Mouse (Mus musculus) heart, postnatal 0 days (tissue): Measurements from ENCODE around the gene Klk1. TPM values are rescaled to one million over a fixed set of nuclear protein-coding genes. Genes with fewer than 3 reads are reported as not detected.

Source experiments
- ATAC-seq: fragments of 200-750 bp; cut with Nextera tagmentation; 2 replicates; pipeline ENCODE4 v1.8.0; 2017; ENCODE audit warnings: low read depth, moderate number of reproducible peaks, moderate library complexity; ENCODE audit not compliant: insufficient read depth
- DNase-seq: peaks from one replicate; pipeline ENCODE4 v3.0.0-alpha.2; 2016; ENCODE audit warnings: low spot score
- H3K27ac ChIP-seq: fragments of 300-500 bp; sonication (generic); 2 replicates; pipeline ENCODE4 v1.5.1; 2014; ENCODE audit warnings: low read depth, mild to moderate bottlenecking
- H3K27me3 ChIP-seq: fragments of 300-500 bp; sonication (generic); 2 replicates; pipeline ENCODE4 v1.6.1; 2014; ENCODE audit warnings: low read length, mixed read lengths; ENCODE audit not compliant: control insufficient read depth, insufficient read depth
- H3K36me3 ChIP-seq: fragments of 300-500 bp; sonication (generic); replicated peaks from 2 replicates; pipeline ENCODE4 v1.6.1; 2014; ENCODE audit warnings: low read length, mixed read lengths; ENCODE audit not compliant: control insufficient read depth, insufficient read depth
- H3K4me1 ChIP-seq: fragments of 300-500 bp; sonication (generic); 2 replicates; pipeline ENCODE4 v1.6.1; 2014; ENCODE audit warnings: antibody characterized with exemption; ENCODE audit not compliant: control insufficient read depth, insufficient read depth
- H3K4me2 ChIP-seq: fragments of 300-500 bp; sonication (generic); 2 replicates; pipeline ENCODE4 v1.6.1; 2014; ENCODE audit warnings: low read depth, mild to moderate bottlenecking, low read length, moderate library complexity
- H3K4me3 ChIP-seq: fragments of 300-500 bp; sonication (generic); 2 replicates; pipeline ENCODE4 v1.5.1; 2014; ENCODE audit warnings: low read depth, low read length
- H3K9ac ChIP-seq: fragments of 300-500 bp; sonication (generic); replicated peaks from 2 replicates; pipeline ENCODE4 v1.6.1; 2014; ENCODE audit warnings: low read depth, low read length, mixed read lengths
- H3K9me3 ChIP-seq: fragments of 300-500 bp; sonication (generic); replicated peaks from 2 replicates; pipeline ENCODE4 v1.6.1; 2016; ENCODE audit warnings: low read length; ENCODE audit not compliant: control insufficient read depth
- CTCF ChIP-seq: IDR thresholded peaks from 2 replicates; pipeline ENCODE4 v1.5.1; 2016; ENCODE audit warnings: antibody characterized with exemption, control low read depth, low read depth
- EP300 ChIP-seq: IDR thresholded peaks from 2 replicates; pipeline ENCODE4 v1.6.1; 2016; ENCODE audit warnings: antibody characterized with exemption, low read depth
- WGBS: fragments of 180-500 bp; shearing (Covaris S2); extraction: QIAGEN DNeasy Blood & Tissue Kit; methylation state at CpG from one replicate; pipeline ENCODE4 v1.1.7; 2014; 5-methylcytosine and 5-hydroxymethylcytosine counted together
- polyA plus RNA-seq: library from polyadenylated mRNA; unstranded; fragments of >200 nt; fragmentation: Nextera tagmentation; extraction: Ambion mirVana; gene quantifications from 2 replicates; pipeline ENCODE4 v1.2.1, GENCODE M21; 2015
- total RNA-seq: library from RNA; depleted of rRNA; stranded (reverse); fragments of >200 nt; gene quantifications from 2 replicates; pipeline ENCODE4 v1.2.3, GENCODE M21; 2014; ENCODE audit warnings: low replicate concordance

Klk1 gene
- total and polyA plus RNA-seq, 2 experiments from 2014 or later, result not detected

DNA sequence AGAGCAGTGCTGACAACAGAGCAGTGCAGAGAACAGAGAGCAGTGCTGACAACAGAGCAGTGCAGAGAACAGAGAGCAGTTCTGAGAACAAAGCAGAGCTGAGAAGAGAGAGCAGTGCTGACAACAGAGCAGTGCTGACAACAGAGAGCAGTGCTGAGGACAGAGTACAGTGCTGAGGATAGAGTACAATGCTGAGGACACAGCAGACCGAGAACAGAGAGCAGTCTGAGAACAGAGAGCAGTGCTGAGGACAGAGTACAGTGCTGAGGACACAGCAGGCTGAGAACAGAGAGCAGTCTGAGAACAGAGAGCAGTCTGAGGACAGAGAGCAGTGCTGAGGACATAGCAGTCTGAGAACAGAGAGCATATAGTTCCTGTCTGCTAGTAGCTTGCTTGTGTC, 15.6 kb downstream of the Klk1 start:
- no peak for ATAC-seq
- WGBS, result 24% methylated on average over 1 of the region's 1 CpGs
- Histone ChIP-seq H3K9me3 (no peaks in the 10 kb centered on the region), H3K27ac (no peak overlapping the region), H3K9ac (no peak overlapping the region), H3K4me2 (no peak overlapping the region), H3K36me3 (no peaks in the 10 kb centered on the region), H3K4me1 (peaks cover 2% of the 10 kb centered on the region; the same call in 1 of the 2 replicates), H3K4me3 (no peak overlapping the region), H3K27me3 (no peaks in the 10 kb centered on the region)
- no peak for DNase-seq
- TF ChIP-seq CTCF (no peak), EP300 (no peak)

GRCm38 (mm10) chr7:44241163-44241562, 16.0 kb downstream of the Klk1 start:
- H3K4me2 ChIP-seq, result no peak overlapping the region
- DNase-seq (no peak), ATAC-seq (no peak)
- H3K9me3 ChIP-seq, result no peaks in the 10 kb centered on the region
- H3K27me3 ChIP-seq, result no peaks in the 10 kb centered on the region
- no peak overlapping the region for H3K4me3 ChIP-seq
- H3K36me3 ChIP-seq, result no peaks in the 10 kb centered on the region
- no peak overlapping the region for H3K9ac ChIP-seq
- H3K27ac ChIP-seq, result no peak overlapping the region
- TF ChIP-seq CTCF (0 out of 2 replicates have a peak, but pooled peaks have one; percentile 12), EP300 (no peak)
- H3K4me1 ChIP-seq, result peaks cover 4% of the 10 kb centered on the region; the same call in 1 of the 2 replicates
- 49% methylated on average over 2 of the region's 2 CpGs for WGBS

DNA sequence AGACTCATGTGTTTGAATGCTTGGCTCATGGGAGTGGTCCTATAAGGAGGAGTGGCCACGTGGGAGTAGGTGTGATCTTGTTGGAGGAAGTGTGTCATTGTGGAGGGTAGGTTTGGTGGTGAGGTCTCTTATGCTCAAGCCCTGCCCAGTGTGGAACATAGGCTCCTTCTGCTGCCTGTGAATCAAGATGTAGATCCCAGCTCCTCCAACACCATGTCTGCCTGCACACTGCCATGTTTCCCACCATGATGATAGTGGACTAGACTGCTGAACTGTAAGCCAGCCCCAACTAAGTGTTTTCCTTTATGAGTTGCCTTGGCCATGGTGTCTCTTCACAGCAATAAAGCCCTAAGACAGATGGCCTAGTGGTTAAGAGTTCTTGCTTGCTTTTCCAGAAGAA, 18.9 kb downstream of the Klk1 start:
- 50% methylated on average over 1 of the region's 1 CpGs for WGBS
- H3K4me1 ChIP-seq, result peaks cover 12% of the 10 kb centered on the region
- ATAC-seq (no peak), DNase-seq (no peak)
- no peaks in the 10 kb centered on the region for H3K27me3 ChIP-seq
- H3K4me2 ChIP-seq, result no peak overlapping the region
- H3K36me3 ChIP-seq, result peaks cover 12% of the 10 kb centered on the region
- H3K9me3 ChIP-seq, result no peaks in the 10 kb centered on the region
- no peak overlapping the region for H3K9ac ChIP-seq
- H3K27ac ChIP-seq, result no peak overlapping the region
- H3K4me3 ChIP-seq, result no peak overlapping the region
- TF ChIP-seq CTCF, result no peak
- TF ChIP-seq EP300, result no peak

DNA sequence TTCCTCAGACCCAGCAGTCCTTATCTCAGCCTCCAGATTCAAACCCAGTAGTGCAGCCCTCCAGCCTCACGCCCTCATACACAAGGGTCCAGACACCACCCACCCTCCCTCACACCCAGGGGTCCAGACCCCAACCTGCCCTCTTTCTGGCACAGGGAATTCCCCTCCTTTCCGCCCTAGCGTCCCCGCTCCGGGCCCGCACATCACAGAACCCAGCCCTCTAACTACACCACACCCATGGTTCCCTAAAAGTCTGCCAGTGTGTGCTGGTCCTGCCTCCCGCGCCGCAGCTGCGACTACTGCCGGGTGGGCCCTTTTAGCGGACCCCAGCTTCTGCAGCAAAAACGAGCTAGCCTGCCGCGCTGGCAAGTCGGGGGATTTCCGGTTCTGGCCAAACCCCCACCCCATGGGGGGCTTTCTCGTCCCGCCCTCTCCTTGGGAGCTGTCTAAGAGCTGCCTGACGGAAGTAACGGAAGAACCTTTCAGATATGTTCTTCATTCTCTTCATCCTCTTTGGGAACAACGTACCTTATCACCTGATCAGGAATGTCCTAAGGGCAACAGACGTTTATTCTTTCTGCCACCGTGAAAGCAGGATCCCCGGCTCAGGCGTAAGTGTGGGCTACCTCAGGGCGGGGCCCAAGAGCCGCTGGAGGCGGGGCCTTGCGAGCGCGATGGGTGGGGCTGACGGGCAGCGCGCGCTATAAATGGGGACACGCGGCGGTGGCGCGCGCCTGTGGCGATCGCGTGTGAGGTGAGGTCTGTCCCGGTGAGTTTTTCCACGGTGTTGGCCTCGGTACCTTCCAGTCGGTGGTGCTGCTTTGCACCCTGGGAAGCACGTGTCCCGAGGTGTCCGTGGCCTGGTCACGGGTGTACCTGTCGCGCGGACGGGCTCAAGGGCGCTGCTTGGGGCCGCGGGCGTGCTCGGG, 21.2 kb downstream of the Klk1 start, which contains the start of the genes 1700028J19Rik and 2410002F23Rik:
TSS of gene 1700028J19Rik (minus strand) at position 641 of the 929 bp plus-strand sequence.
TSS of gene 2410002F23Rik (plus strand) at position 668 of the 929 bp plus-strand sequence.
- peaks cover 12% of the 10 kb centered on the region for H3K4me1 ChIP-seq
- H3K36me3 ChIP-seq, result peaks cover 31% of the 10 kb centered on the region
- H3K27ac ChIP-seq, result peak within 1 kb of the TSS; percentile 87
- peak; percentile 96 for TF ChIP-seq EP300
- no peak for TF ChIP-seq CTCF
- H3K27me3 ChIP-seq, result no peaks in the 10 kb centered on the region
- no peaks in the 10 kb centered on the region for H3K9me3 ChIP-seq
- peak; percentile 91 for ATAC-seq
- peak within 1 kb of the TSS; percentile 88 for H3K4me2 ChIP-seq
- peak; percentile 88 for DNase-seq
- H3K4me3 ChIP-seq, result peak within 1 kb of the TSS; percentile 72
- WGBS, result under 1% methylated on average over 62 of the region's 62 CpGs
- H3K9ac ChIP-seq, result peak within 1 kb of the TSS; percentile 97

- ATAC-seq (peak; percentile 61), DNase-seq (peak; percentile 39)
- Histone ChIP-seq H3K4me2 (peak overlapping the region; percentile 88), H3K4me1 (peaks cover 12% of the 10 kb centered on the region), H3K27me3 (no peaks in the 10 kb centered on the region), H3K27ac (peak overlapping the region; percentile 87), H3K36me3 (peaks cover 32% of the 10 kb centered on the region), H3K9me3 (no peaks in the 10 kb centered on the region), H3K9ac (peak overlapping the region; percentile 97), H3K4me3 (peak overlapping the region; percentile 72)
- TF ChIP-seq CTCF, result no peak
- no peak for TF ChIP-seq EP300
- WGBS, result under 1% methylated on average over 21 of the region's 23 CpGs
Observed at GRCm38 (mm10) chr7:44246984-44247470, 21.9 kb downstream of the Klk1 start.
